Mouse (Mus musculus) cerebellum, postnatal 36 days (tissue): ENCODE data around the gene AI854703.

Experiments
- DNase-seq, 2 experiments: peaks; one replicate each; pipeline ENCODE4 v3.0.0; 2021 to 2022; ENCODE audit warnings: mixed read lengths in 2 of 2

Gene AI854703

GRCm38 (mm10) chr6:48626464-48626863 is at the start of gene AI854703:
AI854703 (plus strand) TSS chr6:48626764.
- no peak for DNase-seq

DNA sequence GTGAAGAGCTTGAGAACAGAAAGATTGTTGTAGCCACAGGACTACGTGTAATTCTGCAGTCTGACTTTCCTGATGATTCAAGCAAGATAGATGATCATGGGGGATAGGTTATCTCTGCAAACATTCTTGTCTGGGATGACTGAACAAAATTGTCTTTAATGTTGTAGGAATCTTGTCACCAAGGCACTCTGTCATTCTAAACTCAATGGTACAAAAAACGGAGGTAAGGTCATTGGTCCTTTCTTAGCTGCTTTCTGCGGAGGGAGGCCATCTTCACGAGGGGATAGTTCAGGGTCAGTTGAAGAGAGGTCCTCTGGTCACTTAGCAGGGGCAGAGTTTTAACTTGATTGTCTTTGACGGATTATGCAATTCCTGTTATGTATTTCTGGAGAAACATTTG is 47.8 kb upstream of the AI854703 start:
- no peak for DNase-seq

- DNase-seq, result no peak
Measured at GRCm38 (mm10) chr6:48579215-48579648, 47.3 kb upstream of the AI854703 start.

GRCm38 (mm10) chr6:48581257-48581656 is 45.3 kb upstream of the AI854703 start:
- DNase-seq, result no peak

DNA sequence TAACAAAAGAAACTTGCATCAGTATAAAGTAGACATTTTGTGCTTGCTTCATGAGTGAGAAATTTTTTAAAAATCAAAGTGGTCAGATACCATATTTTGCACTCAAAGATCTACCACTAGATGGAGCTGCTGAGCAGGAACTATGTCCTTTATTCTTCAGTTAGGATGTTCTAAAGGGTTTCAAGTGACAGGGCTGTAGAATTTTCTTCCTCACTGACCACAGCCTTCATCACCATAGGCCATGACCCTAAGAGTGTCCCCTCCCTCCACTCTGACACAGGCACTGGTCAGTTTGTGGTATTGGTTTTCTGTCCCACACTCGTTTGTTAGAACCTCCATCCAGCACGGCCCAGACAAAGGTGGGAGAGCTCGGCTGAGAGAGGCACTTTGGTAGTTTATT is 44.5 kb upstream of the AI854703 start:
- peak in 1 of 2 experiments; percentile 54 for DNase-seq

GRCm38 (mm10) chr6:48589194-48589750 is 37.3 kb upstream of the AI854703 start, which contains the start of gene Gm45021:
Gm45021 (plus strand) TSS chr6:48589610.
- DNase-seq, result no peak

GRCm38 (mm10) chr6:48591221-48591845 is 35.2 kb upstream of the AI854703 start:
- no peak for DNase-seq

- DNase-seq, result no peak
Measured at GRCm38 (mm10) chr6:48591871-48592270, 34.7 kb upstream of the AI854703 start.

DNA sequence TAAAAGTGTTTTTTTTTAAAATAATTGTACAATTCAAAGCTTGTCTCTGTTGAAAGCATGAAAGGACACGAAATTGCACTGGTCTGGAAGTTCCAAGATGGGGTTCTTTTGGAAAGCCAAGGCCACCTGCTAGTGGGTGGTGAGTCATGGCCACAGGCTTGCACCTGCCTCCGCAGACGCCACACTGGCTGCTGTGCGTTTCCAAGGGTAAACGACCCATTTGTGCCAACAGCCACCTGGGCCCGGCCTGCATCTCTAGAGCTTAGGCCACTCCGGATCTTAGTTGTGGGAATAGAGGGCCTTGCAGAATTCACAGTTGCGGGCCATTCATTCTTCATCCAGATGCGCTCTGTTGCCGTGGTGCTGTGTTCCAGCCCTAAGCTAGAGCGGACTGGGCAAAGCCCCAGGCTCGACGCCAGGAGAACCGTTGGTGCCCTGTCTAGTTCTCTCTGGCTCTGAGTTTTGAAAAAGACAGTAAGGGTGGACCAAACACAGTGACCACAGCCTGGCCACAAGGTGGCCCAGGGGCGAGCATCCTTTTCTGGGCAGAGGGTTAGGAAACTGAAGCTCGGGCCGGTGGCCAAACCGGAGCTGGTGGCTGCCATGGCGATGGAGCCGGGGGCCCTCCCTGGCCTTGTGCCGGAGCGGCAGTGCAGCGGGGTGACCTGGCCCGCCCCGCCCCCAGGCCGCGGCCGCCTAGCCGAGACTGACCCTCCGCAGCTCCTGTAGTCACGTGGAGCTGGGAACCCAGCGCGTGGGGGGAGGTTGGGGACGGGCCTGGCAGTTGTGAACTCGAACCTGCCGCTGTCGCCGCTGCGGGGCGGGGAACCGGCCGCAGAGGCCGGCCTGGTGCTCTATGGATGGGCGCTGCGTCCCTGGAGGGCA is 33.2 kb upstream of the AI854703 start, which contains the start of the genes Repin1 and Gm44965:
Gene Repin1 (plus strand): TSS at position 726 of the 885 bp plus-strand sequence.
Gene Gm44965 (plus strand): TSS at position 784 of the 885 bp plus-strand sequence.
- DNase-seq, result peak; percentile 98 to 99

DNA sequence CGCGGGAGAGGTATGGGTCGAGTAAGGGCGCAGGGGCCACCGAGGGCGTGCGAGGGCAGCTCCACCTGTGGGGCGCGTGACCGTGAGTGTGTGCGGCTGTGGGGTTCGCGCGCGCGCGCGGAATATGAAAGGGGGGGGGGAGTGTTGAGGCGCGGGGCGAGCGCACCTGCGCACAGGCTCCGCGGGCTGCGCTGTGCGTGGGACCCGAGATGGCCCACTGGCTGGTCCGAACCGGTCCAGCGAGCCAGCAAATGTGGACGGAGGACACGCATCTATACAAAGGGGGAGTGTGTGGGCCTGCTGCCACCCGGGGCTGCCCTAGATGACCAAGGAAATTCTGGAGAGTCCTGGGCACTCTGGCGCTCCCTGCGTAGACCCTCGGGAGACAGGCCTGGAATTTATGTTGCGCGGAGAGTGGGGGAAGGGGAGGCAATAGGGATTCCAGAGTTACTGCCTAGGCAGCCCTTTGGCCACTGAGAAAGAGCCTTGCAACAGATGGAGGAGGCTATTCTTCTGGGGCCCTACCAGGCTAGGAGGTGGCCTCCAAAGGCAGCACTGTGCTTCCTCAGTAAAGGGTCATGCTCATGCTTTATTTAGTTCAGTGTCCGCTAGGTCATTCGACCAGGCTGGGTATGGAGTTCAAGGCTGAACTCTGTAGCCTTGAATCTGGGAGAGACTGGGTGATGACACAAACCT is 32.4 kb upstream of the AI854703 start:
- DNase-seq, result no peak

DNA sequence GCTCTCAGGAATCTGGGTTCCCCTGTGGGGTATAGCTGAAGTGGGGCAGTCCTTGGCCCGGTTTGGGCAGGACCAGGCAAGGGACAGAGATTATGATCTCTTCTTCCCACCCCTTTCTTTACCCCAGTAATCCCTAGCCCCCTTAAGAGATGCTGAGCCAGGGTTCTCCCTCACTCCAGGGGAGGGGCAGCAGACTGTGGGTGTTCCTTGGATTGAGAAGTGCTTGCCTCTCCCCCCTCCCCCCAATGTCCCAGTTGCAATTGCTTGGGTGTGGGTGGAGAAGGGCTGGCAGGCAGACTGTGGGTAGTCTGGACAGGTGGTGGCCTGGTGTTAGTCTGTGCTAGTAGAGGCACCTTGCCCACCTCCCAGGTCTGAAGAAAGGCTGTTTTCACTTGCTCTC is 31.3 kb upstream of the AI854703 start:
- peak in 1 of 2 experiments; percentile 31 for DNase-seq

- DNase-seq, result peak in 1 of 2 experiments; percentile 13
Measured at GRCm38 (mm10) chr6:48596545-48597232, 29.9 kb upstream of the AI854703 start.

- DNase-seq, result no peak
Measured at GRCm38 (mm10) chr6:48597233-48597625, 29.3 kb upstream of the AI854703 start.

DNA sequence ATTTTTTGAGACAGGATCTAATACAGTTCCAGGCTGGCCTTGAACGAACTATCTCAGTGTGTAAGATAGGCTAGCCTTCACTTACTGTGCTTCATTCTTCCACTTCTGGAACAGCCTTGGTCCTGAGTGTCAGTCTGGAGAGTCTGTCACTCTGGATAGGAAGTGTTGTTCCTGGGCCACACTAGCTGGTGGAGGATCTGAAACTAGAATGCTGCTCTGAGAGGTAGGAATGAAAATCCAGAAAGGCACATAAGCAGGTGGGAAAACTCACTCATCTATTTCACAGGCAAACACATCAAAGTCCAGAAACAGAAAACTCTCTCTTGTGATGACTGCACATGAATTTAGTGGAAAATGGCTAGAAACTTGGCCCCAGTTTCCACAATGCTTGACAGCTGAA is 26.0 kb upstream of the AI854703 start:
- DNase-seq, result no peak

GRCm38 (mm10) chr6:48601271-48602079 is 25.1 kb upstream of the AI854703 start, which contains the start of gene Zfp775:
Zfp775 (plus strand) TSS chr6:48602063.
- DNase-seq, result peak; percentile 98 to 99

DNA sequence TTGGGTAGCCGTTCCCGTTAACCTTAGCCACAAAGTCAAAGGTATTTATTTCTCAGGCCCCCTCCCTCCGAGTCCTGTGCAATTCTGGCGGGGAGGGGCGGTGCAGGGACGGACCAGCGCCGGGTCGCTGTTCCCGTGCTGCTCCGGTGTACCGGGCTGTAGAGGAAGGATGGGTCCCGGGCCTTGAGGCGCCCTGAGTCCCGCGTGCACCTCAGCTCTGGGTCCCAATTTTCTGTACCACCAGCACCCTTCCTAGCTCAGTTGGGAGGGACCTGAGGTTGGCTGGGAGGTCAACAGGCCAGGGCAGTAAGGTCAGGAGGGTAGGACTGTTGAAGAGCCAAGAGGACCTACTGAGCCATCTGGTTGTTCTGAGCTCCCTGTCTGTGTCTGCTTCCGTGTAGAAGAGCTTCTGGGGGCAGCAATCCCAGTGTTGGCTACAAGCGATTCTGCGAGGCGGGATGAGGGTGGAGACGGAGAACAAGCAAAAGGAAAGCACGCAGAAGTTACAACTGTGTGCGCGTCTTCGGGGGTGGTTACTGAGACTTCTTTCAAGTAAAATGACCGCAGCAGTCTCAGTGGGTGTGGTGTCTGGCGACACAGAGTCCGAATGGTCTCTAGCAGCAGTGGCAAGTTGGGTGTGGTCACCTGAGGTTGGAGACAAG is 24.4 kb upstream of the AI854703 start:
- peak in 1 of 2 experiments; percentile 38 for DNase-seq

- DNase-seq, result no peak
Measured at GRCm38 (mm10) chr6:48608124-48608523, 18.4 kb upstream of the AI854703 start.

DNA sequence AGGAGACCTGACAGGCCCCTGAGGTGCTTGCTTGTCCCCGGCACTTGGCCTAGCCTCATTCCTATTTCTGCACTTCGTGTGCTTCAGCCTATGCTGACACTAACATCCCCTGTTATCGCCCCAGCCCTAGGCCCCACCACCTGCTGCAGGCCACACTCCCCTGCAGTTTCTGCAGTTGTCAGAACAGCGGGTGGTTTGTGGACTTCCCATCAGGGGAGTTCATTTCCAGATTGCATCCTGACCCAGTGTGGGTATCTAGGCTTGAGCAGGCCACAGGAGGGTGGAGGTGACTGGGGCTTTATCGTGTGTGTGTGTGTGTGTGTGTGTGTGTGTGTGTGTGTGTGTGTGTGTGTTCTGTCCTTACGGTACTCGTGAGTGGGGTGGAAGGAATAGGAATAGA is 17.1 kb upstream of the AI854703 start:
- DNase-seq, result peak in 1 of 2 experiments; percentile 27

DNA sequence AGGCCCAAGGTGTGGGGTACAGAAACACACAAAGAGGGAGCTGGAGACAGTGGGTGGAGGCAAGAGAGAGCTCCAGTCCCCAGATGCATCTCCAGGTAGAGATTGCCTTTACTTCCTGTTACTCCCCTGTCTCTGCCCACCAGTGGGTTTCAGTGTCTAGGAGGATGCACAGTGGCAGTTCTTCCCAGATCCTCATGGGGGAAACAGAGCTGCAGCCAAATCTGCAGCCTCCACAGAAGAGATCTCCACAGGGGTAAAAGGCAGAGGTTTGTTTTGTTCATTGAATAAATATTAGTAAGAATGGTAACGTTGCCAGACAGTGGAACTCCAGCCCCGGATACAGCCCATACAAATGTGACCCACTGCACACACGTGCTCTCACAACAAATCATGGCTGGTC is 15.9 kb upstream of the AI854703 start:
- no peak for DNase-seq

GRCm38 (mm10) chr6:48613464-48613863 is 13.1 kb upstream of the AI854703 start:
- no peak for DNase-seq

GRCm38 (mm10) chr6:48614756-48615155 is 11.8 kb upstream of the AI854703 start:
- no peak for DNase-seq
